Mouse (Mus musculus): ENCODE data around the gene Zbtb38. TPM values are rescaled to one million over a fixed set of nuclear protein-coding genes. Genes with fewer than 3 reads are reported as not detected.

Gene Zbtb38
- polyA plus RNA-seq, 1 experiment from 2014 or later, result 19.7 TPM

DNA sequence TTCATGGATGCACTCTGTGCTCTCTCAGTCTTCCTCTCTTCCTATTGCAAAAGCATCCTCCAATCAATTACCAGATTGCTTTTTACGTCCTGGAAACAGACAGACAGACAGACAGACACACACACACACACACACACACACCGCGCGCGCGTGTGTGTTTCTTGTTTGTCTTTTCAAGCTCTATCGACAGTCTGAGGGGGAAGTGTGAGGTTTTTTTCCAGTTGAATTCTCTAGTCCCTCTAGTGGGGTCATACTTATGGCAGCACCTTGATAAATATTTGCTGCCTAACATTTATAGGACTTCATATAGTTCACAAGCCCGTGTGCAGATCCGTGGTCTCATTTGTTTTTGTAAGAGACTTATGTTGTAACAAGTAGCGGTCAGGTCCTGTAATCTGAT, 36.5 kb downstream of the Zbtb38 start:
- Histone ChIP-seq H3K4me3 (no peak overlapping the region), H3K27me3 (replicated peaks) (no peaks in the 10 kb centered on the region), H3K4me2 (replicated peaks) (no peak overlapping the region), H3K27ac (no peak overlapping the region), H3K9ac (no peak overlapping the region), H3K9me3 (no peaks in the 10 kb centered on the region), H3K36me3 (no peaks in the 10 kb centered on the region), H3K4me1 (peaks cover 29% of the 10 kb centered on the region)
- ATAC-seq (ENCODE audit: low FRiP score, low read depth), result no peak
- WGBS, result 84% methylated on average over 10 of the region's 10 CpGs

DNA sequence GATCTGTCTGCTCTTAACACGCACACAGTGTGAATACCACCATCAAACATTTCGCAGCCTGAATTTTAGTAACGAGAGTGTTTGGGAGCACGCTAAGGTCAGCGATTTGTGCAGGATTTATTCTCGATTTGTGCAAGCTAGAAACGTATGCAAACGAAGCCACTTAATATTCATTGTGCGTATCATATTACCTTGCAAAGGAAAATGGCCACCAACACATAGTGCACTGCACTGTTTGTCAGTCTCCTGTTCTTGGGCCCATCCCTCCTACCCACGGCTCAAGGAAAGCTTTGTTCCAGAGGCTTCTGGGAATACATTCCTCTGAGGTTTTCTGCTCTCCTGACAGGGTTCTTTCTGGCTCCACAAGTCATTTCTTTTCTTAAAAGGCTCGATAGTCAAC, 37.5 kb downstream of the Zbtb38 start:
- Histone ChIP-seq H3K9me3 (no peaks in the 10 kb centered on the region), H3K9ac (no peak overlapping the region), H3K4me2 (replicated peaks) (no peak overlapping the region), H3K36me3 (no peaks in the 10 kb centered on the region), H3K4me1 (peaks cover 28% of the 10 kb centered on the region), H3K27me3 (replicated peaks) (no peaks in the 10 kb centered on the region), H3K4me3 (no peak overlapping the region), H3K27ac (no peak overlapping the region)
- 78% methylated on average over 11 of the region's 11 CpGs for WGBS
- ATAC-seq (ENCODE audit: low FRiP score, low read depth), result no peak

DNA sequence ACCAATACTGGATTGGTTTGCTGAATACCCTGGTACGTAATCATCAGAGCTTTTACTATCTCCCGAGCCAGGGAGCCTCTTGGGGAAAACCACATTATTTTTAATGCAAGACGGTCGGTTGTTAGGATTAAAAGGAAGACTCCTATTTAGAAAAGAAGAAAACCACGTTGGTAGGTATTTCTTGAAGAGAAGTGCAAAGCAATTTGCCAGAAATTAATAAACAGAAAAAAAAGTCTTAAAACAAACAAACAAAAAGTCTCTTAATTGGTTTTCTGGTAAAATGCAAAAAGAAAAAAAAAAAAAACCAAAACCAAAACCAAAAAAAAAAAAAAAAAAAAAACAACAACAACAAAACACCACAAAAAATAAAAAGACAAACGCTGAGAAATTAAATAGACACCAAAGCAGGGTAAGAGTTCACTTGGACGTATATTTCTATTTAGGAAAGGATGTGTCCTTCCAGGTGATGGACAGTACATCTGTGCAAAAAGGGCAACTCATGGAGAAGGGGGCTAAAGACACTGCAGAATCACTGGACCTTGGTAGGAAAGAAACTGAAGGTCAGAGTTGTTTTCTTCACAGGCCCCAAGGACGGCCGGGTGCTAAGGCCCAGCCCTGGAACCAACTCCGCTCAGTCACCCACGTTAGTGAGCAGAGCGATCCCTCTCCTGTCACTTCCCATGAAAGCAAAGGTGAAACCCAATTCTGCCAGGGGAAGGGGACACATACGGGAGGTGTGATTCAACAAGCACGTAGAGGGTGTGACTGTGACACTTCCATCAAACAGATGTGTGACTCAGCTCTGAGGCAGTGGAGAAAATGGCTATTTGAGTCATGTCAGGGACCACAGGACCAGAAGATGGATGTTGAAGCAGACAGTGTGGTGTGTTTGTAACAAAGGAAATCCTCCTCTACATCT, 38.9 kb downstream of the Zbtb38 start:
- Histone ChIP-seq H3K27ac (0 out of 2 replicates have a peak overlapping the region, but pooled peaks have one; percentile 4), H3K4me2 (replicated peaks) (no peak overlapping the region), H3K9me3 (no peaks in the 10 kb centered on the region), H3K9ac (no peak overlapping the region), H3K4me1 (peaks cover 18% of the 10 kb centered on the region), H3K36me3 (no peaks in the 10 kb centered on the region), H3K4me3 (no peak overlapping the region), H3K27me3 (replicated peaks) (no peaks in the 10 kb centered on the region)
- ATAC-seq (ENCODE audit: low FRiP score, low read depth), result no peak
- 72% methylated on average over 14 of the region's 14 CpGs for whole genome bisulfite sequencing

DNA sequence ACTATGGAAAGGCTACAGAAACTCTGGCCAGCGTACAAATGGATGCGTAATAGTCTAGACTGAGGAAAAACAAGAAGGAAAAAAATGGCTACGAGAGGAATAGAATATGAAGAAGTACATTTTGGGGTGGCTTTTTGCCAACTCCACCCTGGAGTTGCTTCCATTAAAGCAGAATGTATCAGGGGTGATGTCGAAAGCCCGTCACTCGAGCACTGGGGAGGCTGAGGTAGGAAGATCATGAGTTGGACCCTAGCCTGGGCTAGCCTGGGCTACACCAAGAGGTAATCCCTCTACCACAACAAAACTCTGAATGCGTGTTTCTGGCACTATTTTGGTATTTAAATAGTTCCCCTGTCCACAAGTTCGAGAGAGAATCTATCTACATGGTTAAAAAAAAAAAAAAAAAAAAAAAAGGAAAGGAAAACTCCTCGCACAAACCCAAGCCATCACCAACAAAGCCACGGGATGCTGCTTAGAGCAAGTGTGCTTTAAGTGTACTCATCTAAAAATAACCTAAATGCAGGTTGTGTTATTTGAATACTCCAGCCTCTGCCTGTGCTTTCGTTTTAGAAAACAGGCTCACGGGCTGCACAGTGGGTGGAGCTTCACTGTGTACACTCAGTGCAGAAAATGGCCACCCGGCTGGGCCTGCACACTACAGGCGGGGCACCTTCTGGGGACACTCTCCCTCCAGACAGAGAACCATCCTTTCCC, 39.7 kb downstream of the Zbtb38 start:
- ATAC-seq (ENCODE audit: low FRiP score, low read depth), result no peak
- no peak overlapping the region for H3K4me2 ChIP-seq (replicated peaks)
- 82% methylated on average over 14 of the region's 14 CpGs for WGBS

DNA sequence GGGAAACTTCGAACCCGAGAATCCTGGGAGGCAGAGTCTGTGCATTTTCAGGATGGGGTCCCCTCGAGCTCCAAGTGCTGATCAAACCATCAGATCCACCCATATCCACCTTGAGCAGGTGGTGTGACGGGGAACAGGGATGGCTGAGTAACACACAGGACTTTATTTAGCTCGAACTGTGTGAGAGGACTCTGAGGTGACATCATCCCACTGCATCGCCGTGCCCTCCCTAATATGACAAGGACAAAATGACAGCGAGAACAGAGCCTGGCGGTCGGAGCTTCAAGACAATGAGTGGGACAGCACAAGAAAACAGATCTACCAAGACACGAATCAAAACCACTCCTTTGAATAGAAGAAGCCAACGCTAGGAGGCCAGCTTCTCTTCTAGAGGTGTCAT, 40.6 kb downstream of the Zbtb38 start:
- no peak for ATAC-seq (ENCODE audit: low FRiP score, low read depth)

More for the DNA sequence above, 39.7 kb downstream of the Zbtb38 start:
- no peak overlapping the region for H3K27ac ChIP-seq
- H3K36me3 ChIP-seq, result no peaks in the 10 kb centered on the region
- peaks cover 18% of the 10 kb centered on the region for H3K4me1 ChIP-seq
- H3K9me3 ChIP-seq, result no peaks in the 10 kb centered on the region
- H3K4me3 ChIP-seq, result no peak overlapping the region
- H3K9ac ChIP-seq, result no peak overlapping the region
- no peaks in the 10 kb centered on the region for H3K27me3 ChIP-seq (replicated peaks)

DNA sequence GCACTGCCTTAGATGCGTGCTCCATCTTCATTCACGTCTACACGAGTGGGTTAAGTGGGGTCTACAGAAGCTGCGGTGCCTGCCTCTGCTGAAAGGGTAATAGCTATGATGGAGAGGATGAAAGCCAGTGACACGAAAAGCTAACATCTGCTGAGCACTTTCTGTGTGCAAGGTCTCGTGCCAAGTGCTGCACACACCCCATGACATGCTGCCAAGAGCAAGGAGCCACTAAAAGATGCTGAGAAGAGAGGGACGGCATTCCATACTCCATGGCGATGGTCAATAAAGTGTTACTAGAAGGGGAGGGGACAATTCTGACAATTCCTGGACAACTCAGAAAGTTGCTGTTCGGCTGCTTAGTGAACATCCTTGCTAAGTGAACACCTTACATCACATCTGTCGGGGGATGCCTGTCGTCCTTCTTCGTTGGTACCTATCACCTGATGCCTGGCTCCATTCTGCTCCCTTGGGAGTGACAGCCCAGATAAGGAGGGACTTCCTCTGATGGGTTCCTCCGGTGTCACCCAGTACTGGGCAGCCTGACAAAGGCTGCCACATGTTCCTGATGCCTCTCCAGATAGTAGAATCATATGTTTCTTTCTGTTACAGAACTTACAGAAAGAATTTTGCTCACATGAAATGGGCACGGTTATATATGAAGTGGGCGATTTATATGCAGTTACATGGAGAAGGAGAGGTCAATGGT, 42.2 kb downstream of the Zbtb38 start:
- H3K27ac ChIP-seq, result no peak overlapping the region
- no peaks in the 10 kb centered on the region for H3K36me3 ChIP-seq
- no peak overlapping the region for H3K9ac ChIP-seq
- H3K4me3 ChIP-seq, result no peak overlapping the region
- H3K27me3 ChIP-seq (replicated peaks), result no peaks in the 10 kb centered on the region
- no peak for ATAC-seq (ENCODE audit: low FRiP score, low read depth)
- 90% methylated on average over 15 of the region's 15 CpGs for WGBS
- H3K4me2 ChIP-seq (replicated peaks), result no peak overlapping the region
- peaks cover 16% of the 10 kb centered on the region for H3K4me1 ChIP-seq
- H3K9me3 ChIP-seq, result no peaks in the 10 kb centered on the region

More for the DNA sequence above, 40.6 kb downstream of the Zbtb38 start:
- Histone ChIP-seq H3K27me3 (replicated peaks) (no peaks in the 10 kb centered on the region), H3K27ac (no peak overlapping the region), H3K4me2 (replicated peaks) (no peak overlapping the region), H3K4me3 (no peak overlapping the region), H3K36me3 (no peaks in the 10 kb centered on the region), H3K9ac (no peak overlapping the region), H3K4me1 (peaks cover 18% of the 10 kb centered on the region), H3K9me3 (no peaks in the 10 kb centered on the region)
- WGBS, result 93% methylated on average over 12 of the region's 12 CpGs

DNA sequence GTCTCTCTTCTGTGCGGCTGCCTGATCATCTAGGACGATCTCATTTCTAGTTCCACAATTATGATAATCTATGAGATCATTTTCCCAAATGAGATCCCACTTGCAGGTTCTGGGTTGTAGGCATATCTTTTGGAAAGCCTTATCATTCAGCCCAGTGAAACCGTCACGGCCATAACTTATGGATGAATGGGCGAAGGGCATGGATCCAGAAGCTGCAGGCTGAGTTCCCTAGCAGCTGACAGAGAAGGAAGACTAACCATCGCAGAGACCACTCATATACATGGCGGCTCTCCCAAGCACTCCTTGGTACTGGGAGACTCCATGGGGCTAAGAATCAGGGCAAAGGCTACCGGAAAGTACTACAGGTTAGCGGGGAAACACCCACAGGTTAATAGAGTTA, 43.7 kb downstream of the Zbtb38 start:
- Histone ChIP-seq H3K4me1 (peaks cover 5% of the 10 kb centered on the region; the same call in 1 of the 2 replicates), H3K9me3 (no peaks in the 10 kb centered on the region), H3K27me3 (replicated peaks) (no peaks in the 10 kb centered on the region), H3K9ac (no peak overlapping the region), H3K4me3 (no peak overlapping the region), H3K4me2 (replicated peaks) (no peak overlapping the region), H3K27ac (no peak overlapping the region), H3K36me3 (no peaks in the 10 kb centered on the region)
- WGBS, result 94% methylated on average over 9 of the region's 9 CpGs
- no peak for ATAC-seq (ENCODE audit: low FRiP score, low read depth)

DNA sequence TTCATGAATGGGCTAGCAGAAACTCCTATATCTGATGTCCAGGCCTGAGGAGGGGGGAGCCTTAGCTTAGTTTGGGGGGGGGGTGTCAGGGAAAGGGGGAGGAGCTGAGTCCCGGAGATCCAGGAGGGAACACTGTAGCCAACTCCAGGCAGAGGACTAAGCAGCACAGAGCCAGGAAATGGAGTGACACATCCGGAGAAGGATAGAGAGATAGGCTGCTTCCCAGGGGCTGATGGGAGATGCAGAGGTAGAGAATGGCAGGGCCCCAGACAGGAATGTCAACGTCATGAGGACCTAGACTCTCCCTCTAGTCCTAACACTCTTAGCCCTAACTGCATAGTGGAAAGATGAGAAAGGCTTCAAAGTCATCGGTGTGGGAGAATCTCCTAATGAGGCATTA, 44.7 kb downstream of the Zbtb38 start:
- Histone ChIP-seq H3K9me3 (no peaks in the 10 kb centered on the region), H3K4me1 (peaks cover 5% of the 10 kb centered on the region; the same call in 1 of the 2 replicates), H3K9ac (no peak overlapping the region), H3K4me2 (replicated peaks) (no peak overlapping the region), H3K27me3 (replicated peaks) (no peaks in the 10 kb centered on the region), H3K4me3 (no peak overlapping the region), H3K27ac (no peak overlapping the region), H3K36me3 (no peaks in the 10 kb centered on the region)
- no peak for ATAC-seq (ENCODE audit: low FRiP score, low read depth)
- 86% methylated on average over 4 of the region's 4 CpGs for WGBS

DNA sequence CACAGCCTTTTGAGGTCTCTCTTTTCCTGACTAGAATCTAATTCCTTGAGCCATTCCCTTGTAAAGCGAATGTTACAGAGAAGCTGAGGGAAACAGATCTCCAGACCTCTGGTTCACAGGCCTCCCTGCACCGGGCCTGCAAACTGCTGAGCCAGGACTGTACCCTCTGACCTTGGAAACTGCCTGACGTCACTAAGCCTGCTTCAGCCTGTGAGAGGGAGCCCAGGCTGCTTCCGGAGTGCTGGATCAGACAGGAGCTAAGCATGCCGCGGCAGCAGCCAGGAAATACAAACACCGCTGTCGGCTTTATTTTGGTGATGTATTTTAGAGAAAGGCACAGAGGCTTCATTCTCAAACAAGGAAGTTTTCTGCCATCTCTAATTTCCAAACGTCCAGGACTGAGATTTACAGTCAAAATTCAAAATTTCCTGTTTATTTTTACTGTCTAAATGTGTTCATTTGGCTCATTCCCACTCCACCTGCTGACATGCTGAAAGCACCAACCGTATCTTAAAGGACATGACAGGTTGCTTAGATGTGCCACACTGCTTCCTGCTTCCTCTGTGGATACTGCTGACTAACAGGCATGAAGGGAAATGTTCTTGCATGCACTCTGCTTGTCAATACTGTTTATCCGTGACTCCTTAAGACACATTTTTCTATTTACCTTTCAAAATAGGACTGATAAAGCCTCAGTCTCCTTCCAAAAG, 46.9 kb downstream of the Zbtb38 start:
- H3K9me3 ChIP-seq, result no peaks in the 10 kb centered on the region
- H3K4me2 ChIP-seq (replicated peaks), result no peak overlapping the region
- 63% methylated on average over 11 of the region's 11 CpGs for WGBS
- no peak for ATAC-seq (ENCODE audit: low FRiP score, low read depth)
- H3K4me3 ChIP-seq, result no peak overlapping the region
- H3K4me1 ChIP-seq, result peaks cover 5% of the 10 kb centered on the region; the same call in 1 of the 2 replicates
- no peak overlapping the region for H3K9ac ChIP-seq
- H3K36me3 ChIP-seq, result no peaks in the 10 kb centered on the region
- H3K27ac ChIP-seq, result no peak overlapping the region
- no peaks in the 10 kb centered on the region for H3K27me3 ChIP-seq (replicated peaks)

DNA sequence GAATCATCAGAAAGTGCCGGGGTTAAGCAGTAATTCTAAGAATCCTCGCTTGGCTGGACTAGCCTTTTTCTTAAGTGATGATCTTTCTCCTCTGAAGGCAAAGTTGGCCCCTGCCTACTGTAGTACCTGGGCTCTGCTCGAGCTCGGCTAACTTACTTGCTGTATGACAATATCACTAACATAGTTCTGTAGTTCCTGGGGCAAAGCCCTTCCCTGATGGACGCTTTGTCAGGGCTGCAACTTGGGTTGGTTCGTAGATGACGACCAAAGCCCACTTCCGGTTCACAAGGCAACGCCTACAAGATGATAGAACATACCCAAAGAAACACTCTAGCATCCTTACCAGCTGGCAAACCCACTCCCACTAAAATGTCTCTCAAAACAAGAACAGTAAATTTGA, 47.7 kb downstream of the Zbtb38 start:
- 91% methylated on average over 9 of the region's 9 CpGs for WGBS
- 0 out of 2 replicates have a peak, but pooled peaks cover under 1% of the 10 kb centered on the region for H3K9me3 ChIP-seq
- no peak overlapping the region for H3K9ac ChIP-seq
- H3K4me3 ChIP-seq, result no peak overlapping the region
- H3K27me3 ChIP-seq (replicated peaks), result no peaks in the 10 kb centered on the region
- no peak overlapping the region for H3K27ac ChIP-seq
- no peak overlapping the region for H3K4me2 ChIP-seq (replicated peaks)
- H3K36me3 ChIP-seq, result 0 out of 2 replicates have a peak, but pooled peaks cover 3% of the 10 kb centered on the region
- peaks cover 5% of the 10 kb centered on the region; the same call in 1 of the 2 replicates for H3K4me1 ChIP-seq
- ATAC-seq (ENCODE audit: low FRiP score, low read depth), result no peak

DNA sequence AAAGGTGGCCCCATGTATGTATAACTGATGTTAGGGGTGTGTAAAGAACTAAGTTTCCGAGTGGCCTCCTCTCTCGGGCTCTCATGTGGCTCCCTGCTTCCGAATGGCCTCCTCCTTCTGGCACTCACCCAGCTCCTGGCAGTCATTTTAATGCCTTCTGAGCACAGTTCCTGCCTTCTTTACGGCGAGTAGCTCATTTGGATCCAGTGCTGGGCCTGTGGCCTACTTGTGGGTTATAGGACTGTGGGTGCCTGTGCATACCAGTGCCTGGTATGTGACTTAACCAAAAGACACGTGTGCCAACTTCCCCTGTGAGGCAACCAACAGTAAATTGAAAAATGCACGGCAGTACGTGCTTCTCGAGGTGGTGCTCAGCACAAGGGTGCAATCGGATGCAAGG, 50.7 kb downstream of the Zbtb38 start:
- no peak overlapping the region for H3K9ac ChIP-seq
- H3K9me3 ChIP-seq, result peaks cover 8% of the 10 kb centered on the region; the same call in 1 of the 2 replicates
- H3K4me2 ChIP-seq (replicated peaks), result no peak overlapping the region
- no peak overlapping the region for H3K4me3 ChIP-seq
- H3K27ac ChIP-seq, result no peak overlapping the region
- H3K36me3 ChIP-seq, result peaks cover 11% of the 10 kb centered on the region; the same call in 1 of the 2 replicates
- H3K27me3 ChIP-seq (replicated peaks), result no peaks in the 10 kb centered on the region
- H3K4me1 ChIP-seq, result peaks cover 5% of the 10 kb centered on the region; the same call in 1 of the 2 replicates
- WGBS, result 92% methylated on average over 10 of the region's 10 CpGs
- no peak for ATAC-seq (ENCODE audit: low FRiP score, low read depth)
